Mouse (Mus musculus) monocyte, adult 5-6 weeks (primary cell): Measurements from ENCODE around the gene Rps6ka5. TPM values are rescaled to one million over a fixed set of nuclear protein-coding genes. Genes with fewer than 3 reads are reported as not detected.

Experiments used
- ATAC-seq: fragments of 153-309, 156-312 bp; replicated peaks from 2 replicates; pipeline ENCODE4 v1.8.0; 2017; ENCODE audit warnings: mild to moderate bottlenecking; ENCODE audit not compliant: low TSS enrichment, insufficient number of reproducible peaks, severe bottlenecking, poor library complexity, low FRiP score
- total RNA-seq: library from RNA; stranded (forward); fragments of 200-1000, 200-491, 200-594 nt; gene quantifications from 3 replicates; pipeline ENCODE4 v1.2.3, GENCODE M21; 2017

Rps6ka5 gene
- total RNA-seq, 1 experiment from 2014 or later = 25.6 TPM

- no peak for ATAC-seq
Observed at GRCm38 (mm10) chr12:100520077-100520793, 206.5 kb downstream of the Rps6ka5 start.

GRCm38 (mm10) chr12:100519684-100520076 is 207.1 kb downstream of the Rps6ka5 start:
- no peak for ATAC-seq

GRCm38 (mm10) chr12:100517371-100517770 is 209.4 kb downstream of the Rps6ka5 start:
- ATAC-seq = no peak

GRCm38 (mm10) chr12:100516161-100516838 is 210.5 kb downstream of the Rps6ka5 start:
- no peak for ATAC-seq

- ATAC-seq = no peak
Observed at GRCm38 (mm10) chr12:100515493-100515892, 211.3 kb downstream of the Rps6ka5 start.

GRCm38 (mm10) chr12:100514611-100515010 is 212.2 kb downstream of the Rps6ka5 start:
- ATAC-seq = no peak

GRCm38 (mm10) chr12:100513131-100513530 is 213.7 kb downstream of the Rps6ka5 start:
- no peak for ATAC-seq

- ATAC-seq = no peak
Observed at GRCm38 (mm10) chr12:100512641-100513040, 214.1 kb downstream of the Rps6ka5 start.

GRCm38 (mm10) chr12:100509615-100510282 is 217.0 kb downstream of the Rps6ka5 start:
- no peak for ATAC-seq

GRCm38 (mm10) chr12:100508668-100509067 is 218.1 kb downstream of the Rps6ka5 start:
- no peak for ATAC-seq

- peak; percentile 80 for ATAC-seq
Observed at GRCm38 (mm10) chr12:100505484-100505883, 221.3 kb downstream of the Rps6ka5 start.

- no peak for ATAC-seq
Observed at GRCm38 (mm10) chr12:100504585-100504984, 222.2 kb downstream of the Rps6ka5 start.

- no peak for ATAC-seq
Observed at GRCm38 (mm10) chr12:100503659-100504058, 223.1 kb downstream of the Rps6ka5 start.

GRCm38 (mm10) chr12:100502544-100502943 is 224.2 kb downstream of the Rps6ka5 start:
- no peak for ATAC-seq

- ATAC-seq = peak; percentile 41; the same call in 1 of the 2 replicates
Observed at GRCm38 (mm10) chr12:100501261-100501660, 225.5 kb downstream of the Rps6ka5 start.

GRCm38 (mm10) chr12:100499469-100499868 is 227.3 kb downstream of the Rps6ka5 start:
- ATAC-seq = peak; percentile 73
